18 mouse cellular contexts compared by ENCODE assay signal in the genomic region with DNA sequence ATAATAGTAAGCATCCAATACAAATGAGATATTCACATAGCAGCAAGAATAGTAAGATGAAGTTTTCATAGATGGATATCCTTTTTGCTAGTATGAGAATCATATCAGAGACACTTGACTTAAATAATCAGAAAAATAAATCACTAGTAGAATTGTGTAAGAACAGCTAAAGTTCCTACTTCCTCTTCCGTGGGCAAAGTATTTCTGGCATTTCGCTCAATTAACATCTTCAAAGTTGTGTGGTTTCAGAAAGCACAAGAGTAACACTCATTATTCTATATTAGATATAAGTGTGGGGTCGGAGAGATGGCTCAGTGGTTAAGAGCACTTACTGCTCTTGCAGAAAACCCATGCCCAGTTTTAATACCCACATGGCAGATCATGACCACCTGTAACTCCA.
A peak's percentile ranks its signal among the peaks of the same experiment; 100 is the strongest.
DNase-seq lines count a peak whose midpoint lies in the region; ATAC-seq lines count a peak whose summit lies in the region.
"Had no signal": no experiment of that assay in that cellular context is flagged by ENCODE, and none has a peak within 500 bp of the region (broad histone marks: within the 10 kb centered on the region; RNA-seq: fewer than 3 reads in every experiment).

No protein-coding gene starts in this region.

- intact Hi-C loops in left cerebral cortex, postnatal 14 days (cut with DNase I) = no loop called here

- ATAC-seq in common myeloid progenitor, adult 5-6 weeks (replicated peaks; ENCODE audit: low read depth, poor library complexity, severe bottlenecking) = peak; percentile 42
- ATAC-seq in granulocyte monocyte progenitor cell, adult 5-6 weeks (replicated peaks; ENCODE audit: poor library complexity, severe bottlenecking) = peak; percentile 52
- ATAC-seq in megakaryocyte progenitor cell, adult 5-6 weeks (replicated peaks; ENCODE audit: poor library complexity) = peak; percentile 49
- ATAC-seq: activated CD4-positive, CD25-positive, alpha-beta regulatory T cell, adult 4 months; forebrain, embryonic 14.5 days; forebrain, embryonic 16.5 days; Patski had no signal

- no peak for DNase-seq in left cerebral cortex, postnatal 14 days (ENCODE audit: low spot score in 2 of 2)
- DNase-seq in Muller cell, postnatal 12 days (ENCODE audit: inconsistent ontology term) = no peak
- DNase-seq: adrenal gland, adult 8-10 months; adrenal gland, postnatal 14 days; adrenal gland, postnatal 36 days; cerebellum, adult 11-12 months; cerebellum, adult 2 months; cerebellum, adult 9-10 months; cerebellum, postnatal 10 days; cerebellum, postnatal 25 days; embryo, embryonic 11 days had no signal
